Mouse (Mus musculus): ENCODE measurements around the gene Itm2b.

- TF ChIP-seq SIN3A (IDR thresholded peaks at IDR 0.05; ENCODE audit: low read length) (no peak), CTCF (conservative IDR thresholded peaks at IDR 0.05 in 1 of 2, IDR thresholded peaks at IDR 0.05 in 1 of 2; ENCODE audit: low read depth in 2 of 2, low read length in 2 of 2) (no peak)
Observed at GRCm38 (mm10) chr14:73416511-73416910, 31.4 kb upstream of the Itm2b start.

Measured in CH12.LX (cell line).